Mouse (Mus musculus) liver, embryonic 16.5 days (tissue): Measurements from ENCODE around the gene Kazn. TPM values are rescaled to one million over a fixed set of nuclear protein-coding genes. Genes with fewer than 3 reads are reported as not detected.

ENCODE experiments used
- ATAC-seq: fragments of 200-750 bp; cut with Nextera tagmentation; 2 replicates; pipeline ENCODE4 v1.8.0; 2017; ENCODE audit warnings: low read depth, mild to moderate bottlenecking, moderate number of reproducible peaks, moderate library complexity
- H3K27ac ChIP-seq: fragments of 300-500 bp; sonication (generic); 2 replicates; pipeline ENCODE4 v1.5.1; 2014; ENCODE audit warnings: mild to moderate bottlenecking, low read length
- H3K27me3 ChIP-seq: fragments of 300-500 bp; sonication (generic); 2 replicates; pipeline ENCODE4 v1.6.1; 2014; ENCODE audit warnings: low read depth, low read length, mixed read lengths; ENCODE audit not compliant: control insufficient read depth, insufficient read depth
- H3K36me3 ChIP-seq: fragments of 300-500 bp; sonication (generic); 2 replicates; pipeline ENCODE4 v1.6.1; 2014; ENCODE audit warnings: mild to moderate bottlenecking; ENCODE audit not compliant: control insufficient read depth, insufficient read depth
- H3K4me1 ChIP-seq: fragments of 300-500 bp; sonication (generic); 2 replicates; pipeline ENCODE4 v1.6.1; 2014; ENCODE audit warnings: low read depth, low read length, mixed read lengths; ENCODE audit not compliant: control insufficient read depth
- H3K4me2 ChIP-seq: fragments of 300-500 bp; sonication (generic); 2 replicates; pipeline ENCODE4 v1.6.1; 2014; ENCODE audit warnings: low read depth, low read length, mixed read lengths
- H3K4me3 ChIP-seq: fragments of 300-500 bp; sonication (generic); 2 replicates; pipeline ENCODE4 v1.5.1; 2014; ENCODE audit warnings: low read depth, mild to moderate bottlenecking, low read length
- H3K9ac ChIP-seq: fragments of 300-500 bp; sonication (generic); 2 replicates; pipeline ENCODE4 v1.6.1; 2014; ENCODE audit warnings: low read depth, low read length
- H3K9me3 ChIP-seq: fragments of 300-500 bp; sonication (generic); replicated peaks from 2 replicates; pipeline ENCODE4 v1.6.1; 2016; ENCODE audit warnings: low read length; ENCODE audit not compliant: control insufficient read depth
- WGBS: fragments of 180-500 bp; shearing (Covaris S2); extraction: QIAGEN DNeasy Blood & Tissue Kit; methylation state at CpG from one replicate; pipeline ENCODE4 v1.1.7; 2014; ENCODE audit not compliant: insufficient replicate concordance; 5-methylcytosine and 5-hydroxymethylcytosine counted together
- polyA plus RNA-seq: library from polyadenylated mRNA; unstranded; fragments of >200 nt; fragmentation: Nextera tagmentation; extraction: Ambion mirVana; gene quantifications from 2 replicates; pipeline ENCODE4 v1.2.1, GENCODE M21; 2015

Kazn gene
- polyA plus RNA-seq, 1 experiment from 2014 or later, result 0.37 TPM

DNA sequence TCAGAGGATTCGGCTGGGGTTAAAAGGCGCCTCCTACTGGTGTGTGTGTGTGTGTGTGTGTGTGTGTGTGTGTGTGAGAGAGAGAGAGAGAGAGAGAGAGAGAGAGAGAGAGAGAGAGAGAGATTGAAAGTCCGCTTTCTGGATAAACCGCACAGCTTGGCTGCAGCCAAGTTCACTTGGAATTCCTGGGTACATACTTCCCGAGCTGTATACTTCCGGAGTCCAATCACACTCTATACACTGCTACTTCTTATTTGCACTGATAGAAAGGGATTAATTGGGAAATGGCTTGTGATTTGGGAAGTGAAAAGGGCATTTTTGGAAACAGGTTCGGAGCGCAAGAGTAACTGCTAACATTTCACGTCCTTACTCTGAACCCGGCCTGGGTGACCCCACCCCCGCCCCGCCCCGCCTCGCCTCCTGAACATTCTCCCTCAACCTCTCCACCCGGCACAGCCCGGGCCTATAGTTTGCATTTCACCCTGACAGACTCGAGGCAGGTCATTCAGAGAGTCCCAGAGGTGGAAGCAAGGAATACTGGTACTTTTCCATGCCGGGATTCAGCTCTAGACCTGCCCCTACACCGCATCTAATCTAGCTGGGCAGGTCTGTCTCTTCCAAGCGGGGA is 154.2 kb downstream of the Kazn start:
- Histone ChIP-seq H3K36me3 (no peaks in the 10 kb centered on the region), H3K9me3 (no peaks in the 10 kb centered on the region), H3K27me3 (peaks cover 22% of the 10 kb centered on the region), H3K27ac (peak overlapping the region; percentile 81), H3K4me3 (peak overlapping the region; percentile 64), H3K4me1 (peaks cover 15% of the 10 kb centered on the region), H3K4me2 (peak overlapping the region; percentile 60), H3K9ac (0 out of 2 replicates have a peak overlapping the region, but pooled peaks have one; percentile 64)
- 10% methylated on average over 20 of the region's 20 CpGs for WGBS
- ATAC-seq, result no peak

DNA sequence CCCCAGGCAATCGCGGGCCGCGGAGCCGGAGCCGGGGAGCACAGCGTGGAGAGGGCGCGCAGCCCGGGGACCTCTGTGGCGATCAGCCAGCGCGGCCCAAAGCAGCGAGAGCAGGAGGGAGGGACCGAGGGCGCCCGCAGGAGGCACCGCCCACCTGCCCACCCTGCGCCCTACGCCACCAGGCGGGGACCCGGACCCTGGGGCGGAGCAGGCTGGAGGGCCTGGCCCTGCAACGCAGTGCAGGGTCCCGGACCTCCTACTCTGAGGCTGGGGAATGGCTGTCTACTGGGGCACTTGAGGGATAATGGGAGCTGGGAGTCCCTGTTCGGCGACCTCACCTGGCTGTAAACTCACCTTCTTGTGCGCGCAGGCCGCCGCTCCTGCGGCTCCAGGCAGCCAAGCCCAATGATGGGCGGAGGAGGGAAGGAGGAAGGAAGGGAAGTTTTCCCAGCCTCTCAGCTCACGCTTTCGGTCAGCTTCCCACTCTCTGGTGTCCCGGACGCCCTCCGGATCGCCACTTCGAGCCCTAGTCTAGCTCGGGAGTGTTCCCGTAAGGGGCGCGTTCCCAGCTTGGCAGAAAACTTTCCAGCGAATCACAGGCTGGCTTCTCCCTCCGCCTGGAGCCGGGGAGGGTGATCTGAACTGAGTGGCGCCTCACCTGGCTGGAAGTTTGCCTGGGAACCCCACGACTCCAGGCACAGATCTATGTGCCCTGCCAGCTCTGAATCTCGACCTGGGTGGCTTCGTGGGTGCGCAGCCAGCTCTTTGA is 154.9 kb downstream of the Kazn start, which contains the start of gene Tmem51:
Gene Tmem51 (minus strand): TSS at position 174 of the 769 bp plus-strand sequence.
- Histone ChIP-seq H3K9ac (peak within 1 kb of the TSS; percentile 64), H3K4me3 (peak within 1 kb of the TSS; percentile 64), H3K4me1 (peaks cover 20% of the 10 kb centered on the region), H3K27me3 (peaks cover 22% of the 10 kb centered on the region), H3K27ac (peak within 1 kb of the TSS; percentile 81), H3K36me3 (no peaks in the 10 kb centered on the region), H3K4me2 (peak within 1 kb of the TSS; percentile 60), H3K9me3 (no peaks in the 10 kb centered on the region)
- peak; percentile 81 for ATAC-seq
- under 1% methylated on average over 51 of the region's 52 CpGs for WGBS

DNA sequence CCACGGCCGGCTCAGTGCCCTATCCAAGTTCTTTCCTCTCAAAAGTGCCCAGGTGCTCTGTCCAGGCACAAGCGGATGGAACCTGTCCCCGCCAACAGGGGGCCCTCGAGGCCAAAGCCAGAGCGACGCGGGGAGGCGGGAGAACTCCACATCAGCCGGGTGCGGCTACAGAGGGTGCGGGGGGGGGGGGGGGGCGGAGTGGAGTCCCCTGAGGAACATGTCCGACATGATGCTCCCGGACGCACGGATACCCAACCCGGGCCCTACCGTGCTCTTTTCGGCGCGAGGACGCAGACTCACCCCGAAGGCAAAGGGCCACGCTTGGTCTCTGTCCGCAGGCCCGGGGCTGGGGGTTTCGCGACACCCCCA is 155.5 kb downstream of the Kazn start:
- under 1% methylated on average over 24 of the region's 29 CpGs for WGBS
- Histone ChIP-seq H3K4me1 (peaks cover 23% of the 10 kb centered on the region), H3K27ac (peak overlapping the region; percentile 81), H3K4me2 (peak overlapping the region; percentile 60), H3K9me3 (no peaks in the 10 kb centered on the region), H3K9ac (peak overlapping the region; percentile 64), H3K27me3 (peaks cover 22% of the 10 kb centered on the region), H3K4me3 (peak overlapping the region; percentile 64), H3K36me3 (no peaks in the 10 kb centered on the region)
- ATAC-seq, result peak; percentile 67

- H3K27me3 ChIP-seq, result peaks cover 22% of the 10 kb centered on the region
- H3K9ac ChIP-seq, result peak overlapping the region; percentile 64
- H3K4me2 ChIP-seq, result peak overlapping the region; percentile 60
- H3K4me1 ChIP-seq, result peaks cover 23% of the 10 kb centered on the region
- H3K27ac ChIP-seq, result 0 out of 2 replicates have a peak overlapping the region, but pooled peaks have one; percentile 0
- no peak for ATAC-seq
- no peaks in the 10 kb centered on the region for H3K9me3 ChIP-seq
- 32% methylated on average over 6 of the region's 6 CpGs for WGBS
- H3K4me3 ChIP-seq, result peak overlapping the region; percentile 64
- H3K36me3 ChIP-seq, result no peaks in the 10 kb centered on the region
Measured at GRCm38 (mm10) chr4:142083193-142083592, 156.0 kb downstream of the Kazn start.

- H3K4me3 ChIP-seq, result no peak overlapping the region; the same call in 1 of the 2 replicates
- WGBS, result 48% methylated on average over 4 of the region's 4 CpGs
- H3K36me3 ChIP-seq, result no peaks in the 10 kb centered on the region
- H3K27me3 ChIP-seq, result peaks cover 22% of the 10 kb centered on the region
- peak overlapping the region; percentile 60 for H3K4me2 ChIP-seq
- peaks cover 23% of the 10 kb centered on the region for H3K4me1 ChIP-seq
- no peak overlapping the region for H3K9ac ChIP-seq
- H3K27ac ChIP-seq, result no peak overlapping the region
- H3K9me3 ChIP-seq, result no peaks in the 10 kb centered on the region
- ATAC-seq, result no peak
Measured at GRCm38 (mm10) chr4:142082703-142083102, 156.5 kb downstream of the Kazn start.

- Histone ChIP-seq H3K9me3 (no peaks in the 10 kb centered on the region), H3K27ac (no peak overlapping the region; the same call in 1 of the 2 replicates), H3K27me3 (peaks cover 22% of the 10 kb centered on the region), H3K9ac (no peak overlapping the region), H3K4me1 (peaks cover 31% of the 10 kb centered on the region), H3K4me3 (no peak overlapping the region), H3K4me2 (0 out of 2 replicates have a peak overlapping the region, but pooled peaks have one; percentile 8), H3K36me3 (no peaks in the 10 kb centered on the region)
- WGBS, result 38% methylated on average over 13 of the region's 13 CpGs
- no peak for ATAC-seq
Measured at GRCm38 (mm10) chr4:142081631-142082283, 157.4 kb downstream of the Kazn start.

- Histone ChIP-seq H3K4me3 (no peak overlapping the region), H3K4me1 (peaks cover 31% of the 10 kb centered on the region), H3K9ac (no peak overlapping the region), H3K36me3 (no peaks in the 10 kb centered on the region), H3K27me3 (peaks cover 20% of the 10 kb centered on the region), H3K27ac (no peak overlapping the region), H3K4me2 (peak overlapping the region; percentile 8; the same call in 1 of the 2 replicates), H3K9me3 (no peaks in the 10 kb centered on the region)
- 66% methylated on average over 18 of the region's 18 CpGs for WGBS
- ATAC-seq, result no peak
Measured at GRCm38 (mm10) chr4:142080901-142081630, 158.1 kb downstream of the Kazn start.

GRCm38 (mm10) chr4:142080487-142080767 is 158.8 kb downstream of the Kazn start:
- no peak overlapping the region for H3K4me3 ChIP-seq

More at GRCm38 (mm10) chr4:142080487-142080767, 158.8 kb downstream of the Kazn start:
- H3K9ac ChIP-seq, result no peak overlapping the region
- peaks cover 36% of the 10 kb centered on the region for H3K4me1 ChIP-seq
- peaks cover 19% of the 10 kb centered on the region for H3K27me3 ChIP-seq
- 54% methylated on average over 4 of the region's 4 CpGs for WGBS
- no peaks in the 10 kb centered on the region for H3K9me3 ChIP-seq
- no peak overlapping the region for H3K27ac ChIP-seq
- 0 out of 2 replicates have a peak overlapping the region, but pooled peaks have one; percentile 8 for H3K4me2 ChIP-seq
- H3K36me3 ChIP-seq, result no peaks in the 10 kb centered on the region
- no peak for ATAC-seq
